Mouse (Mus musculus) spleen, postnatal 10 days (tissue): Measurements from ENCODE around the gene Iltifb.
"Not testable (repeated sequence)": the region's sequence is repeated elsewhere in the genome, so short reads cannot be mapped to it uniquely, and the experiment has no call there.

Source experiments
- DNase-seq, 2 experiments: peaks; one replicate each; pipeline ENCODE4 v3.0.0; 2021 to 2022; ENCODE audit warnings: low spot score in 2 of 2

Iltifb gene

DNA sequence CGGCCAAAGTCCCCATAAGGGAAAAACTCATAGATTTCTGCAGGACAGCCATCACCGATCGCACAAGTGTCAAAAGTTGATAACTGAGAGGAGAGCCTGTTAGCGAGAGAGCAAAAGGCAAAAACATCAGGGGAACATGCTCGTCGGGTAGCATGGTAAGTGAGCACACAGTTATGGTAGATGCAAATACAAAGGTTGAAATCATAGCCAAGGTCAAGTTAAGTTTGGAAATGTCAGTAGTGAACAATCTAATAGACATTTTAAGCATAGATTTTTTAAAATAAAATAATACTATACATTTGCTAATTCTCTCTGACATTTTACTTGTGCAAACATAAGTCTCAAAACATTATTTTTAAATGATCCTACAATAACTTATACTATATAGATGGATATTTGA, at the start of gene Iltifb:
TSS of gene Iltifb (minus strand) at position 101 of the 400 bp plus-strand sequence.
- no peak for DNase-seq

DNA sequence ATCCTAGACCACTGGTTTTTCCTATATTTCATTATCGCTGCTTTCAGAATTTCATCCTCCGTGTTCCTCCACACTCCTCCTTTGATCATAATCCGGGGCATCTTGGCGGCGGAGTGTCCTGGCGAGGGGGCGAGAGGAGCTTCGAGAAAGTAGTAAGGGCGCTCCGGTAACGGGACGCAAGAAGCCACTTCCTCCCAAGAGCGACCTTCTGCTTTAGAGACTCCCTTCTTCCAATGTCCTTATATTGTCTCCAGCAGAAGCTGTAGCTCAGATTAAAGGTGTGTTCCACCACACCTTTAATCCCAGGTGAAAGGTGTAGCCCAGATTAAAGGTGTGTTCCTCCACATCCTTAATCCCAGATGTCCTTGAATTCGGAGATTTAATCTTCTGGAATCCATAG, 48.3 kb upstream of the Iltifb start, which contains the start of gene Gm9046:
TSS of gene Gm9046 (minus strand) at position 101 of the 400 bp plus-strand sequence.
- not testable (repeated sequence) for DNase-seq

DNA sequence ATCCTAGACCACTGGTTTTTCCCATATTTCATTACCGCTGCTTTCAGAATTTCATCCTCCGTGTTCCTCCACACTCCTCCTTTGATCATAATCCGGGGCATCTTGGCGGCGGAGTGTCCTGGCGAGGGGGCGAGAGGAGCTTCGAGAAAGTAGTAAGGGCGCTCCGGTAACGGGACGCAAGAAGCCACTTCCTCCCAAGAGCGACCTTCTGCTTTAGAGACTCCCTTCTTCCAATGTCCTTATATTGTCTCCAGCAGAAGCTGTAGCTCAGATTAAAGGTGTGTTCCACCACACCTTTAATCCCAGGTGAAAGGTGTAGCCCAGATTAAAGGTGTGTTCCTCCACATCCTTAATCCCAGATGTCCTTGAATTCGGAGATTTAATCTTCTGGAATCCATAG, 42.9 kb upstream of the Iltifb start, which contains the start of gene Gm9045:
TSS of gene Gm9045 (minus strand) at position 101 of the 400 bp plus-strand sequence.
- DNase-seq, result not testable (repeated sequence)

DNA sequence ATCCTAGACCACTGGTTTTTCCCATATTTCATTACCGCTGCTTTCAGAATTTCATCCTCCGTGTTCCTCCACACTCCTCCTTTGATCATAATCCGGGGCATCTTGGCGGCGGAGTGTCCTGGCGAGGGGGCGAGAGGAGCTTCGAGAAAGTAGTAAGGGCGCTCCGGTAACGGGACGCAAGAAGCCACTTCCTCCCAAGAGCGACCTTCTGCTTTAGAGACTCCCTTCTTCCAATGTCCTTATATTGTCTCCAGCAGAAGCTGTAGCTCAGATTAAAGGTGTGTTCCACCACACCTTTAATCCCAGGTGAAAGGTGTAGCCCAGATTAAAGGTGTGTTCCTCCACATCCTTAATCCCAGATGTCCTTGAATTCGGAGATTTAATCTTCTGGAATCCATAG, 37.5 kb upstream of the Iltifb start, which contains the start of gene Gm9044:
TSS of gene Gm9044 (minus strand) at position 101 of the 400 bp plus-strand sequence.
- DNase-seq, result not testable (repeated sequence)

DNA sequence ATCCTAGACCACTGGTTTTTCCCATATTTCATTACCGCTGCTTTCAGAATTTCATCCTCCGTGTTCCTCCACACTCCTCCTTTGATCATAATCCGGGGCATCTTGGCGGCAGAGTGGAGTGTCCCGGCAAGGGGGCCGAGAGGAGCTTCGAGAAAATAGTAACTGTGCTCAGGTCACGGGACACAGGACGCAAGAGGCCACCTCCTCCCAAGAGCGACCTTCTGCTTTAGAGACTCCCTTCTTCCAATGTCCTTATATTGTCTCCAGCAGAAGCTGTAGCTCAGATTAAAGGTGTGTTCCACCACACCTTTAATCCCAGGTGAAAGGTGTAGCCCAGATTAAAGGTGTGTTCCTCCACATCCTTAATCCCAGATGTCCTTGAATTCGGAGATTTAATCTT, 32.0 kb upstream of the Iltifb start, which contains the start of gene Gm9040:
TSS of gene Gm9040 (minus strand) at position 101 of the 400 bp plus-strand sequence.
- DNase-seq, result not testable (repeated sequence)

DNA sequence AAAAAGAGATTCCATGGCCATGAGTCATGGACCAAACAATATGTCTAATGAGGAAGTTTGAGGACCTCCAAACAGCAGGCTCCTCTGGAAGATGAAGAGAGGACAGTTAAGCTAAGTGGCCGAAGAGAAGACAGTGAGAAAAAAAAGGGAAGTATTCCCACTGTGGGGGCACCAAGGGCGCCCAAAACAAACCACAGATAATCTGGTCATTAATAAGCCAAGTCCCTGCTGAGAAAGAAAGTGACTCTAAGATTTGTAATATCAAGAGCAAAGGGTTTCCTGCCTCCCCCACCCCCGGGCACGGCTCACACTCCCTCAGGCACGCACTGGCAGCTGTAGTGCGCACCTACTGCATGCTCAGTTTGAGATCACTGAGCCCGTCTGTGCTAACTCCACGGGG, 24.2 kb upstream of the Iltifb start:
- no peak for DNase-seq

DNA sequence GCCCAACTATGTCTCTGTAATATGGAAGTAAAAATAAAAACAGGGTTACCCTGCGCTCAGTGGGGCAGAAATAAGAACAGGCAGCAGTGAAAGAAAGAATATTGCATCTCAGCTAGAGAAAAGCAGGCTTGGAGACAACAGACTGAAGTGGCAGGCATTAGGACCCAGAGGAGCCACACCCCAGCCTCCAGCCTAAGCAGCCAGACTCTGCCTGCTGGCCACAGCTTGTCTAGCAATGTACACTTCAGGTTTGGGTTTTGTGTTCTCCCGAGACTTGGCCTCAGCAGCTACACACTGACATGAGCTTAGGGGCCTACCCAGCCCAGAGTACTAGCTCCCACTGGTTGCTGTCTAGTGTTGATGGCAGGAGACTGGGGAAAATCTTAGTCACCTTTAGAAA, 7.3 kb upstream of the Iltifb start:
- DNase-seq, result not testable (repeated sequence)

DNA sequence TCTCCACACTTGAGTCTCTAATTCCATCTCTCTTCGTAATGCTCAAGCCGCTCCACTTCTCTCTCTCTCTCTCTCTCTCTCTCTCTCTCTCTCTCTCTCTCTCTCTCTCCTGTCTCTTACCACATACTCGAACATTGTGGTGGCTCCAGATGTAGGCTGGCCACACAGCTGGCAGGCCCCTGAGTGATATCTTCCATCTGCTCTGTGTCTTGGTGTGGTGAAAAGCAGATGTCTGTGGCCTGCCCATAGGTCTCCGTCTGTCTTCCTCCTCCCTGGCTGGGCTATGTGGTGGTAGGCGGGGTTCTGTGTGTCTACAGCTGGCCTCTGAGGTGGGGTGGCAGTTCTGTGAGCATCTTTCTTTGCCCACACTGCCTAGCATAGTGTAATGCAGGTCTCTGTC, 11.8 kb downstream of the Iltifb start:
- not testable (repeated sequence) for DNase-seq

DNA sequence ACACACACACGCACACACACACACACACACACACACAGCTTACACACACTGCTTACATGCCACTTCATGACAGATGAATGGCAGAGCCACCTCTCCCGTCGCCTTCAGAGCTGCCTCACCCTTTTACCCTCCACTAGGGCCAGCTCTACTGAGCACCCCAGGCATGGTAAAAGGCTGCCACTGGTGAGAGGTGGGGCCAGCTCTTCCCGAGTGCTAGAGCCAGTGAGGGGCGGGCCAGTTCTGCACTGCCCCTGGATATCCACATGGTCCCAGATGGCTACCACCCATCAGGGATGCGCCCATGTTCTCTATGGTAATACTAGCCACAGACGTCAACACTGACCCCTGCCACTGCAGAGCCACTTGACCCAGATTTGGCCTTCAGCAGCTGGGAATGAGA, 12.3 kb downstream of the Iltifb start:
- DNase-seq, result not testable (repeated sequence)

DNA sequence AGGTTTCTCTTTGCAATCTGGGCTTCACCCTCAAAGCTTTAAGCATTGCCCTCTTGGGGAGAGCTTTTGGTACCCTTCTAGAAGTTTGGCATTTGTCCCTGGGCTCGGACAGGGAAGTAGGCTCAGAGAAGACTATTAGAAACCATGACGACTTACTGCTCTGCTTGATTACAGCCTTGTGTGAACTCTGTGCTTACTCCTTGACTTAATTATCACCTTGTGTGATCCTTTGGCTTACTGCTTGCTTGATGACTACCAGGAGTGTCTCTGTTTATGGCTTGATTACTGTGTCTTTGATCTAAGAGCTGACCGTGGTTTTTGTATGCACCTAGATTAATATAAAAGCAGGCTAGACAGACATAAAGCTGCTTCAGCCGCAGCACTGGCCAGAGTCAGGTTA, 16.8 kb downstream of the Iltifb start:
- DNase-seq, result not testable (repeated sequence)

DNA sequence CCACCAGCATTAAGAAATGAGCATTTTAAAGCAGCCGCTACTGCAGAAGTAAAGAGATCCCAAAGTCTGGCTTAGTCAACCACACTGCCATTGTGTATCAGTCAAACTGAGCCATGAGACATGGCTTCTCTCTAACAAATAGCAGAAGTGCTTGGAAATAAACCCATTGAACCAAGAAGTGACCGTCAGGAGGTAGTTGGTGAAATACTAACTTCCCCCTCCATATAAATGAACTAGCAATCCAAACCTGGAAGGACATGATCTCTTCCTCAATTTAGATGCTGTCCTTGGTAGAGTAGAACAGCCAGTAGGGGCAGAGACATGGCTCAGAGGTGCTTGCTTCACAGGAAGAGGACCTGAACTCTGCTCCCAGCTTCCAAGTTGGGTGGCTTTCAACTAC, 23.4 kb downstream of the Iltifb start:
- DNase-seq, result not testable (repeated sequence)

DNA sequence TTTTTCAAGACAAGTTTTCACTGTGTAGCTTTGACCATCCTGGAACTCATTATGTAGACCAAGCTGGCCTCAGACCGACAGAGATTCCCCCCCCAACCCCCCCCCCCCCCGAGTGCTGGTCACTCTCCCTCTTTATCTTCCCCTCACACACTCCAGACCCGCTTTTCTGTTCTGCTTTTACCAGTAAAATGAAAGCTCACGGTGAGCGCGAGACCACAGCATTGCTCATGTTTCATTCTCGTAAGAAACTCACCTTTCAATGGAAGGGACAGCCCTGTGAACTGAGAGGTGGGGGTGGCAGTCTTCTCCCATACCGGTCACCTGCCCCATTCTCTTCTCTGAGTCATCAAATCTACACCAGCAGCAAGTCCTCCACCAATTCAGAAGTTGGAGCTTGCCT, 26.0 kb downstream of the Iltifb start:
- not testable (repeated sequence) for DNase-seq

DNA sequence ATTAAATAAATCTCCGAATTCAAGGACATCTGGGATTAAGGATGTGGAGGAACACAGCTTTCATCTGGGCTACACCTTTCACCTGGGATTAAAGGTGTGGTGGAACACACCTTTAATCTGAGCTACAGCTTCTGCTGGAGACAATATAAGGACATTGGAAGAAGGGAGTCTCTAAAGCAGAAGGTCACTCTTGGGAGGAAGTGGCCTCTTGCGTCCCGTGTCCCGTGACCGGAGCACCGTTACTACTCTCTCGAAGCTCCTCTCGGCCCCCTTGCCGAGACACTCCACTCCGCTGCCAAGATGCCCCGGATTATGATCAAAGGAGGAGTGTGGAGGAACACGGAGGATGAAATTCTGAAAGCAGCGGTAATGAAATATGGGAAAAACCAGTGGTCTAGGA, 36.5 kb downstream of the Iltifb start, which contains the start of gene Gm32802:
TSS of gene Gm32802 (plus strand) at position 301 of the 400 bp plus-strand sequence.
- DNase-seq, result not testable (repeated sequence)

DNA sequence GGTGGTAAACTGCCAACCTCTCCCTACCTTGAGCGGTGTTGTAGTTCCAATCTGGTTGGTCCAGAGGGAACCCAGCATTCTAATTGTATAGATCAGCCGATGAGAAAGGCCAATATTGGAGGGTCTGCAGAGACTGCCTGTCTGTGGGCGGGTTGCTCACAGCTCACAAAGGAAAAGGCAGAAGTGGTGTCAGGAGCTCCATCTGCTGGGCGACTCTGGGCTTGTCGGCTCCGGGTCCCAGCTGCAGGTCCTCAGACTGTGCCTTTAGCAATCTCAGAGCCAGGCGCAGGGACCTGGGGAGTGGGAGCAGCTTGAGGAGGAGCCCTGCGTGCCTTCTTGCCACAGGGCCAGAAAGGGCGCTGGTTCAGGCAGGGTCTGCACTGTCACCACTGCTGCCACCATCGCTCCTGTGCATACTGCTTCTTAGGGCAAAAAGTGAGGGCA, 44.0 kb downstream of the Iltifb start:
- DNase-seq, result peak in 1 of 2 experiments; percentile 32

DNA sequence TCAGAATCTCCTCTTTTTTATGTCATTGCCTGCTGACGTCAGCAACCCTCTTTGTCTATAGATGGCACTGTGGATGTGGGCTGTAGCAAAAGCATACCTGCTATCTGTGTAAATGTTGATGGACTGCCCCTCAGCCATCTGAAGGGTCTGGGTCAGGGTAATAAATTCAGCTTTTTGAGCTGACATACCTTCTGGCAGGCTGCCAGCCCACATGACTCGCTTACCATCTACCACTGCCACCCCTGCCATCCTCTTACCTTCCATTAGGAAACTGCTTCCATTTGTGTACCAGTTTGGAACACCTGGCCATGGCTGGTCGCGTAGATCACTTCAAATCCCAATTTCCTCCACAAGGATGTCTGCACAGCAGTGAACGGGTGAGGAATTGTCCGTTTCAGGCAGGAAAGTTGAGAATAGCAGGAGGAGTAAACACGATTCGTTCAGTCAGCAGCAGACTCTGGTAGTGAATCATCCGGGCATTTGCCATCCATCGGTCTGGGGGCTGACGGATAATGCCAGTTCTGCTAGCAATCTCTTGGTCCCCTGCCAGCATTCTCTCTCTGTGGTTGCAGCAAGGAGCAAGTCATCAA, 45.7 kb downstream of the Iltifb start:
- not testable (repeated sequence) for DNase-seq

DNA sequence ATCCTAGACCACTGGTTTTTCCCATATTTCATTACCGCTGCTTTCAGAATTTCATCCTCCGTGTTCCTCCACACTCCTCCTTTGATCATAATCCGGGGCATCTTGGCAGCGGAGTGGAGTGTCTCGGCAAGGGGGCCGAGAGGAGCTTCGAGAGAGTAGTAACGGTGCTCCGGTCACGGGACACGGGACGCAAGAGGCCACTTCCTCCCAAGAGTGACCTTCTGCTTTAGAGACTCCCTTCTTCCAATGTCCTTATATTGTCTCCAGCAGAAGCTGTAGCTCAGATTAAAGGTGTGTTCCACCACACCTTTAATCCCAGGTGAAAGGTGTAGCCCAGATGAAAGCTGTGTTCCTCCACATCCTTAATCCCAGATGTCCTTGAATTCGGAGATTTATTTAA, 54.2 kb downstream of the Iltifb start, which contains the start of gene Gm32717:
TSS of gene Gm32717 (minus strand) at position 101 of the 400 bp plus-strand sequence.
- DNase-seq, result not testable (repeated sequence)
